Mouse (Mus musculus) MEL-GATA-1-ER (cell line): ENCODE measurements around the gene Khk.

ENCODE experiments used
- DNase-seq: peaks from one replicate; pipeline ENCODE4 v3.0.0-alpha.2; 2012; ENCODE audit warnings: low read depth; ENCODE audit errors: extremely low read depth

The Khk gene

DNA sequence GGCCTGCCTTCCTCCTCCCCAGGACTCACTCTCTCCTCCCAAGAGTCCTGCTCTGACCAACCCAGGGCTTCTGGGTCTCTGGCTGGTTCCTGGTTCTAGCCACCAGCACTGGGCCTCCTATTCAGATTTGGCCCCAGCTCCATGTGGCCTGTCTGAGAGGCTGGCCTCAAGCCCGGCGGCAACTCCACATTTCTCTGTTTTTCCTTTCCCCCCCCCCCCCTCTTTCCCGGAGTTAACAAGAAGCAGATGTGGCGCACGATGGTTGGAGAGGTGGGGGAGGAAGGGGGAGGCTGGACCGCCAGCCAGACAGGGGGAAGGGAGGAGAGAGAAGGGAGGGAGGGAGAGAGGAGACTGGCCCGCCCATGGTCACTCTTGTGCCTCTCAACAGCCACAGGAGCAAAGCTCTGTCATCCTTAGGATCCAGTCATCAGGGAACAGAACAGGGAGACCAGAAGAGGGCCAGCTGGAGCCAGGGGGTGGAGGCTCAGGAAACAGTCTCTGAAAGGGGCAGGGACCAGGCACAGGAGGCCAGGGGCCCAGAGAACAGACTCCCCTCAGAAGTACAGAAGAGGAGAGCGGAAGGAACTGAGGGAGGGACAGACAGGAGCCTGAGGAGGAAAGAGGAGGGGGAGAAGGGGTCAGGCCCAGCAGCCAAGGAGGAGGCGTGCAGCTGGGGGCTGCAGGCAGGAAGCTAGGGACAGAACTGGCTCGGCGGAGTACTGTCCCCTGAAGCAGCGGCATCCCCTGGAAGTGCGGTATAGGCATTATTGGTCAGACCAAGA, 8.0 kb upstream of the Khk start, which contains the start of gene Emilin1:
Gene Emilin1, plus strand, starts transcription at position 343 of the 782 bp plus-strand sequence.
- DNase-seq: no peak

DNA sequence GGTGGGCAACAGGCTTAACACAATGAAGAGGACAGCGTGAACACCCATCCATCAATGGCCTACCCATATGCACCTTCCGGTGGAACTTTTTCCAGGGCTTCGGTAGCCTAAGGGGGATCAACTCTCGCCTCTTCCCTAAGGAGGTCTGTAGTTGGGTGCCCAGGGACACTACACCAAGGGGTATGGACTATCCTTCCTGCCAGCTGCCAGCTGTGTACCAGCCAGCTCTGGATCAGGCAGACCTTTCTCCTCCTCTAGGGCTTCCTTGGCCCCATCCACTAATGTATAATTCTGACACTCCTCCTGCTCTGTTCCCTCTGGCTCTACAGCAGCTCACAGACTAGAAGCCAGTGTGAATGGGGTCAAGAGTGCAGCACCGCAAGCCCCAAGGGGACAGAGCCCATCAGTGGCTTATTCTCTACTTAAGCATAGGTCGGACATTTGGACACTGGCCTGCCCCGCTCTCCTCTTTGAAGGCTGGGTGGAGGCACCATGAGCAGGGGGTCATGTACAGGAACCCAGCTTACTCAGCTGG, 7.1 kb upstream of the Khk start:
- DNase-seq: no peak

DNA sequence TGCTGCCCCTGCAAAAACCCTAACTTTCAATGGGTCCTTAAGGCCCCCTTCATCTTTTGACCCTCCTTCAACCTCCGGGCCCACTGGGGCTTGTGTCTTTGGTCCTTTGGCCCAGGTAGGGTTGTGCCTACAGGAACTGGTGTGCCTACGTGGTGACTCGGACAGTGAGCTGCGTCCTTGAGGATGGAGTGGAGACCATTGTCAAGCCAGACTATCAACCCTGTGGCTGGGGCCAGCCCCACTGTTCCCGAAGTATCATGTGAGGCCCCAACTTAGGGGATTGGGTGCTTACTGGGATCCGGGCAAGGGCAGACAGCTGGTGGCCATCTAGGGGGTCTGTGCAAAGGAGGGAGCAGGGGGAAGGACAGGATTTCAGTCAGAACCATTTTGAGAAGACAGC, 6.4 kb upstream of the Khk start:
- no peak for DNase-seq

DNA sequence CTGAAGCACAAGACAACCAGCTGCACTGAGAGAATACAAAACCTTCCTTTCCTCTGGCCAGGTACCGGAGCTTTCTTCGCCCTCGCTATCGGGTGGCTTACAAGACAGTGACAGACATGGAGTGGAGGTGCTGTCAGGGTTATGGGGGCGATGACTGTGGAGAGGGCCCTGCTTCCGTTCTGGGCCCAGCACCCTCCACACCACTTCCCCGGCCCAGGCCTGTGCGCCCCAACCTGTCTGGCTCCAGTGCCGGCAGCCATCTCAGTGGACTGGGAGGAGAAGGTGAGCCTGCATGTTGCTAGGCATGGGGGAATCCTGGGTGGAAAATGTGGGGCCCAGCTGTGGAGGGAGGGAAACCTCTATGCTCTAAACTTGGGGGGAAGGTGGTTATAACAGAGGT, 5.8 kb upstream of the Khk start:
- no peak for DNase-seq

DNA sequence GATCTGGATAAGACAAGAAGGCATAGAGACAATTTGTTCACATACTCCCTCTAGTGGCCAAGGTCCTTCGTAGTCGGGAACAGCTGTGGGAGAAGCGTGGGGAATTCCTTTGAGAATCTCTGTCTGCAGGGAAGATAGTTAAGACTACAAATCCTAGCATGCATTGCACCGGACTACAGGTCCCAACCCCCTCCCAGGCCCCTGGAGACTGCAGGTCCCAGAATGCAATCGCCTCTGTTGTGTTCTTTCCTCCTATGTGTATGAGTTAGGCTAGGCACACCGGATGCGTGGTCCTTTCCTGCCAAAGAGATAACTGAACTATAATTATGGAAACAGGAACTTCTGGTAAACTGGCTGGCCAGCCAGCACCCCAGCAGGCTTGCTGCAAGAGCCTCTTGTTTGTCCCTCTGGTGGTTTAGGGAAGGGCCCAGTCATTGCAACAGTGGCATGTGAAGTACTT, 5.2 kb upstream of the Khk start:
- DNase-seq: peak; percentile 100

DNA sequence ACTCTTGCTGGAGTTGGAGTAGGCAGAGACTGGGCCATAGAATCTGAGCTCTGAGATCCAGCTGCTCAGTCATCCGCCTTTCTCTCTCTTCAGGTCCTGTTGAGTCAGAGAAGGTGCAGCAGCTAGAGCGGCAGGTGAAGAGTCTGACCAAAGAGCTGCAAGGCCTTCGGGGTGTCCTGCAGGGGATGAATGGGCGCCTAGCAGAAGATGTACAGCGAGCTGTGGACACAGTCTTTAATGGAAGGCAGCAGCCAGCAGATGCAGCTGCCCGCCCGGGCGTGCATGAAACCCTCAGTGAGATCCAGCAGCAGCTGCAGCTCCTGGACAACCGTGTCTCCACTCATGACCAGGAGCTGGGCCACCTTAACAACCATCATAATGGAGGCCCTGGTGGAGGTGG, 4.4 kb upstream of the Khk start:
- DNase-seq: no peak

DNA sequence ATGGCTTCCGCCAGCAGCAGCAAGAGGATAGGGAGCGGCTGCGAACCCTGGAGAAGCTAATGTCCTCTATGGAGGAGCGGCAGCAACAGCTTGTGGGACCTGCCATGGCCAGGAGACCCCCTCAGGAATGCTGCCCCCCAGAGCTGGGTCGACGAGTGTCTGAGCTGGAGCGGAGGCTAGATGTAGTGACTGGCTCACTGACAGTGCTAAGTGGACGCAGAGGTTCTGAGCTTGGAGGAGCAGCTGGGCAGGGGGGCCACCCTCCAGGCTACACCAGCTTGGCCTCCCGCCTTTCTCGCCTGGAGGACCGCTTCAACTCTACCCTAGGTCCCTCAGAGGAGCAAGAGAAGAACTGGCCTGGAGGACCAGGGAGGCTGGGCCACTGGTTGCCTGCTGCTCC, 3.9 kb upstream of the Khk start:
- DNase-seq: no peak

DNA sequence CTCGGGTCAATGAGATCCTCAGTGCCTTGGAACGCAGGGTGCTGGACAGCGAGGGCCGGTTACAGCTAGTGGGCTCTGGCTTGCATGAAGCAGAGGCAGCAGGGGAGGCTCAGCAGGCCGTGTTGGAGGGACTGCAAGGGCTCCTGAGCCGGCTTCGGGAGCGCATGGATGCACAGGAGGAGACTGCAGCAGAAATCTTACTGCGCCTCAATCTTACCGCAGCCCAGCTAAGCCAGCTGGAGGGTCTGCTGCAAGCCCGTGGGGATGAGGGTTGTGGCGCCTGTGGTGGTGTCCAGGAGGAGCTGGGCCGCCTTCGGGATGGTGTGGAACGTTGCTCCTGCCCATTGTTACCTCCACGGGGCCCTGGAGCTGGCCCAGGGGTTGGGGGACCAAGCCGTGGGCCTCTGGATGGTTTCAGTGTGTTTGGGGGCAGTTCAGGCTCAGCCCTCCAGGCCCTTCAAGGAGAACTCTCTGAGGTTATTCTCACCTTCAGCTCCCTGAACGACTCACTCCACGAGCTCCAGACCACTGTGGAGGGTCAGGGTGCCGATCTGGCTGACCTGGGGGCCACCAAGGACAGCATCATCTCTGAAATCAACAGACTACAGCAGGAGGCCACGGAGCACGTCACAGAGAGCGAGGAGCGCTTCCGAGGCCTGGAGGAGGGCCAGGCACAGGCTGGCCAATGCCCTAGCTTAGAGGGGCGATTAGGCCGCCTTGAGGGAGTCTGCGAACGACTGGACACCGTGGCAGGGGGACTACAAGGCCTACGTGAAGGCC, 3.1 kb upstream of the Khk start:
- DNase-seq: no peak

DNA sequence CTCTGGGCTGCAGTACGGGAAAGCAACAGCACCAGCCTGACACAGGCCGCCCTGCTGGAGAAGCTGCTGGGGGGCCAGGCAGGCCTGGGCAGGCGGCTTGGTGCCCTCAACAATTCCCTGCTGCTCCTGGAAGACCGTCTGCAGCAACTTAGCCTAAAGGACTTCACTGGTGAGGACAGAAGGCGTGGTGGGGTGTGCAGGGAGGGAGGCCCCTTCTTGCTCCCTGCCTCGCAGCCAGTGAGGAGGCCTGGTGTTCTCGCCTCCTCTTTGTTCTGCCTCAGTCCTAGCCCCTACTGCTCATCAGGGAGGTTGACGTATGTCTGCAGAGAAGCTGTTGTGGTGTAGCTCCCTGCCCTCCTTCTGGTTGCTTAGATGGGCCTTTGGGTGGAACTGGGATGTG, 2.5 kb upstream of the Khk start:
- DNase-seq: no peak

DNA sequence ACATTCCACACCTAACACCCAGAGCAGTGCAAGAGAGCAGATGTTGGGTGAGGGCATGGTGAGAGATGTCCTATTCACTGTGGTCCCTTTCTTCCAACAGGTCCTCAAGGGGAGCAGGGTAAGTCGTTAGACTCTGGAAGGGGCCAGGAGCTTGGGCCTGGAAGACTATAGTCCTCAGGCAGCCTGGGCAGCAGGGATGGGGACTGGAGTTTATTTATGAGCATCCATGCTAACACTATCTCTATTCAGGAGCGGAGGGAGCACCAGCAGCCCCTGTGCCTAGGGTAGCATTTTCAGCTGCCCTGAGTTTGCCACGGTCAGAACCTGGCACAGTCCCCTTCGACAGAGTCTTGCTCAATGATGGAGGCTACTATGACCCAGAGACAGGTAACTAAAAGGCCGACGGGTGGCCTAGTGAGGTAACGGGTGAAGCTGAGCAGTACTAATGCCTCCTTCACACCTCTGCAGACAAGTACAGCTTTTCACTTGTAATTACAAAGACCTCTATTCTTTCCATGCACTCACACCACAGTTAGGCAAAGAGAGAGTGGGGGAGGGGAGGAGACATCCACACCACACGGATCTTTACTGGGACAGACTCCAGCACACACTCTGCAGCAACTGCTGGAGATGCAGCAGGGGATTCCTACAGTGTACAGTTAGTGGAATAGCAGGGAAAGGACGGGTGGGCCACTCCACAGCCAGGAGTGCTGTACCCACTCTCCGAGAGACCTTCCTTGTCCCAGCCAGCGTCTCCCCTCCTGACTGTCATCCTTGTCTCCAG, 1.2 kb upstream of the Khk start:
- no peak for DNase-seq

DNA sequence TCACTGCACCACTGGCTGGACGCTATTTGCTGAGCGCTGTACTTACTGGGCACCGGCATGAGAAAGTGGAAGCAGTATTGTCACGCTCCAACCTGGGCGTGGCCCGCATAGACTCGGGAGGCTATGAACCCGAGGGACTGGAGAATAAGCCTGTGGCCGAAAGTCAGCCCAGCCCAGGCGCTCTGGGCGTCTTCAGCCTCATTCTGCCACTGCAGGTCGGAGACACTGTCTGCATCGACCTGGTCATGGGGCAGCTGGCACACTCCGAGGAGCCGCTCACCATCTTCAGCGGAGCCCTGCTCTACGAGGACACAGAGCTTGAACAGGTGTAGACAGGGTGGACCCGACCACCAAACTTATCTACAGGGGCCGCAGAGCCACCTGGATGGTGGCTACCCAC, 610 bp upstream of the Khk start:
- peak; percentile 56 for DNase-seq

DNA sequence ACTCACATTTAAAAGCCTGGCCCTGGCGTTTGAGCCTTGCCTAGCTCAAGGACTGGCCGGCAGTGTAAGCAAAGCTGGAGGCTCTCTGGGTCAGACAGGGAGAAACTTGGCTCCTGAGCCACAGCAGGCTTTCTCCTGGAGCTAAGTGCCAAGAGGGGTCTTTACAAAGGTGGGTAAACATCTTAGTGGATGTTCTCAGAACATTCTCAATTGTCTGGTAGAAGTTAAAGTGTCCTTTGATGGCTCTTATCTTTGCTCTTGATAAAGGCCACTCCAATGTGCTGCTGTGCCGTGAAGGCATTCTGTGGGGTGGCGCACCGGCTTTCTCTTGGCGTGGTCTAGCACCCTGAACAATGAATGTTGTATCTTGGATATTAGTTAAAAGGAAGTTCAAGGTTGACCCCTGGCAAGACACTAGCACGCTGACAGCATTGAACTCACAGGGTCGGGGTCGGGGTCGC, 1.4 kb downstream of the Khk start:
- DNase-seq: no peak

DNA sequence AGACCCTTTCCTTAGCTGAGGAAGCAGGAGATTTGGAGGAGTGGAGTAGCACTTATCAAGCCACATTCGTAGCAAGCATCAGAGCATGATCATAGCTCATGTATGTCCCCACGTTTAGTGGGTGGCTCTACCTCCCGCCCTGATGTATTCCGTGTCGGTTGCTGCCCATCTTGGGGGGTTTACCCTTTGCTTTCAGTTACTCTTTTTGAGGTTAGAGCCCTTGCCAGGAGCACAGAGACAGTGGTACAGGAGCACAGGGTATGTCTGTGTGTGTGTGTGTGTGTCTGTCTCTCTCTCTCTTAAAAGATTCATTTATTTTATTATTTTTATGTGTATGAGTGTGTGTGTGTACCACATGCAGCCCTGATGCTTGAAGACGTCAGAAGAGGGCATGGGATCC, 1.9 kb downstream of the Khk start:
- no peak for DNase-seq

DNA sequence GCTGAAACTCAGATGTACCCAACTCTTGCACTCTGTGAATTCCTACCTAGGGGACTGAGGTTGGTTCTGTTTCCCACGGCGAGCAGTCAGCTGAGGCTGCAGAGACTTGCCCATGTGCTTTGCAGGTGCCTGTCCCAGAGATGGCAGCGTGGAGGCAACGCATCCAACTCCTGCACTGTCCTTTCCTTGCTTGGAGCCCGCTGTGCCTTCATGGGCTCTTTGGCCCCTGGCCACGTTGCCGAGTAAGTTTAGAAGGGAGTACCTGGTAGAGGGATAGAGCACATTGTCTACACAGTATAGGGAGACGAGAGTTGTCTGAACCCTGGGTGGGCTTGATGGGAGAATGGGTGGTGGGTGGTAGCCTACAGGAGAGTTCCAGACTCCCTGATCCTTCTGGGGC, 3.4 kb downstream of the Khk start:
- DNase-seq: no peak

DNA sequence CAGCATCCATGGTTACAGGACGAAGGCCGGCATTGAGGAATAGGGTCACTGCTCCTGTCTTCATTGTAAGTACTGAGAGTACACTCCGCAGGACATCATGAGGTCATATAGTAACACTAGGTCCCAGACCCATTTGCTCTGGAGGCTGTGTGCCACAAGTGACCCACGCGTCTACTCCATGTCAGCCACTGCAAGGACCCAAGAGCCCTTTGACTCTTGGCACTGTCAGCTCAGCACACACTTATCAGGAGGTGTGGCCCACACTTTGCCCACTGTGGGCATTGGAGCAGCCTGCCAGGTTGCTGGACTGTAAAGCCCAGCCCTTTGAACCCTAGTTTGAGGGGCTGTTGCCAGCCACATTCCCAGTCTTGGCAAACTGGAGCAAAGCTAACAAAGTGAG, 4.0 kb downstream of the Khk start:
- no peak for DNase-seq

DNA sequence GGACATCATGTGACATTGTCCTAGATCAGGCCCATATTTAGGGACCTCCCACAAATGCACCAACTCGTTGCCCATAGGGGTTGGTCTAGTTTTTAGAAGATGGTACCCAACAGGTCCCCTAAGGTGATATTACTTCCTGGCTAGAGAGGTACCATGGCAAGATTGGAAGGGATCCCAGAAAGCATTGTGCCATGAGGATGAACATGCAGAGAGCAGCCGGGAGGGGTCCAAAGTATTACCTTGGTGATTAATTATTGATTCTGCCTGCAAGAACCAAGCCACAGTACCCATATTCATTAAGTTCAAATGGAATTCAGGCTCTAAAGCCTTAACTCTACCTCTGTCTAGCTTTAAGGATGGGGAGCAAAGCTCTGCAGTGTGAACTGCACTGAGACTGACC, 4.8 kb downstream of the Khk start:
- DNase-seq: no peak

DNA sequence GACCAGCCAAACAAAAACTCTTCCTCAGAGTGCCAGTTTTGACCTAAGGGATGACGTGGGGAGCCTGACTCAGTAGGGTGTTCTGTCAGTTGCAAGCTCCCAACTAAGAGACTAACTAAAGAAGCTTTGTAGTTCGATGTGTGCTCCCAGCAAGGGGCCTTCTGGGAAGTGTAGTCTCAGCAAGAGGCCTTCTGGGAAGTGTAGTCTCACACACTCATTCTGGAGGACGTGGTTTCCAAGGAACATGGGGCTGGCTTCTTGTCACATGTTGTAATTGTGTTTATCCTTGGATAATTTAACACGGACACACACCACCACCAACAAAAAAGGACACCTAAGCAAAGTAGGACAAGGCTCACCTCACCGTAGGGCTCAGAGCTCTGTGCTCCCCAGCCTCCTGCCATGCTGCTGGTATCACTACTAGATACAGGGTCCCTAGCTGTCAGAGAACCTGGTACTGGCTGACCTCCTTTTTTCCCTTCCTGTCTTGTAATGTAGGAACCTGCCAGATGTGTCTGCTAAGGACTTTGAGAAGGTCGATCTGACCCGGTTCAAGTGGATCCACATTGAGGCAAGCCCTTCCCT, 6.8 kb downstream of the Khk start:
- no peak for DNase-seq

DNA sequence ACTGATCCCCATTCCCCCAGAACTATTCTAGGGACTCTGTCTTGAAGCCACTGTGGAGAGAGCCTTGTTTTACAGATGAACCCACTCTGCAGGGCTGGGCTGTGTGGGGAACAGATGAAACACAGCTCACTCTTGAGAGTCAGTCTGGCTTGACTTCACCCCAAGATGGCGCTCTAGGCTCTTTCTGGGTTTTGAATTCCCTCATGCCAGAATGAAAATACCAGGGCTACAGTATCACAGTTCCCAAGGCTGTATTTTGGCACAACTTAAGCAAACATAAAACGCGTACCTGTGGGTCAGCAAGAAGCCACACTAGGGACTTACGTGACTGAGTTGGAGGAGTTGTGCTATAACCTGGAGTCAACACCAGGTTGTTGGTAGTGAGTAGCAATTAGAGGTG, 8.9 kb downstream of the Khk start:
- DNase-seq: no peak

DNA sequence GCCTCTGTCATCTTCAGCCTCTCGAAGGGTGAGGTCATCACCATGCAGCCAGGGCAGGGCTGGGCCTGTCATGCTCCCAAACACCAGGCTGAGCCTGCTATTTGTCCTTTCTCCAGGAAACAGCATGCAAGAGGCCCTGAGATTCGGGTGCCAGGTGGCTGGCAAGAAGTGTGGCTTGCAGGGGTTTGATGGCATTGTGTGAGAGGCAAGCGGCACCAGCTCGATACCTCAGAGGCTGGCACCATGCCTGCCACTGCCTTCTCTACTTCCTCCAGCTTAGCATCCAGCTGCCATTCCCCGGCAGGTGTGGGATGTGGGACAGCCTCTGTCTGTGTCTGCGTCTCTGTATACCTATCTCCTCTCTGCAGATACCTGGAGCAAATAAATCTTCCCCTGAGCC, 9.6 kb downstream of the Khk start:
- DNase-seq: no peak

DNA sequence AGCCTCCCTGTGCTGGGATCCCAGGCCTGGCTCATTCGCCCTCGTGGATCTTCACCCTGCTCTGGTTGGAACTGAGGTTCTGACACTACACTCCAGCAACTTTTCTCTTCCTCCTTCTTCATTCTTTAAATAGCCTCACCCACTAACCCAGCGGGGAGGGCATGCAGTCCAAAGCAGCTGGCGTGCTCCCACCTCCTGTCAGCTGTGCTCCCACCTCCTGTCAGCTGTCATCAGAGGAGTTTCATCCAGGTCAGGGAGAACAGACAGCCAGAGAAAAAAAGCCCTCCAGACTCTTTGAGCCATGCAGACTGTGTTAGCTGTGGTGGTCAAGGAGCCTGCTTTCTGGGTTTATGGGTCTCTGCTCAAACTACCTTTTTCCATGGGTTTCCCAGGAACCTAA, 10.1 kb downstream of the Khk start:
- no peak for DNase-seq

DNA sequence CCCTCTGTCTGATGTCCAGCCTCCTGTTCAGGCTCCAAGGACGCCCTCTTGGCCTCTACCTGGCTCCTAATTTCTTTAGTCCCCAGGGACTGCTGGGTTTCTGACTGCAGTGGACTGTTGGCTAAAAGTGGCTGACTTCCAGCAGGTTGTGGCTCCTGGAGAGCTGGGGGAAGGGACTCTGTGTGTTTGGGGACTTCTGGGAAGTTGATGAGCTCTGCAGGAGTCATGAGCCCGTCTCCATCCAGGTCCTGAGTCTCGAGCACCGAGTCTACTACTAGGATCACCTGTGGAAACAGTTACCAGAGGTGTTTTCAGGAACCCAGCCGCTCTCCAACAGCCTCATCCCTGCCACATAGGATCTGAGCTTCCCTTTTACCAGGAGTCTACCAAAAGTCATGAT, 12.5 kb downstream of the Khk start:
- DNase-seq: no peak
